ENCODE assay signal across 10 mouse cellular contexts in genomic region chr1:151040945-151041649, GRCm38 (mm10). TPM values are rescaled to one million over a fixed set of nuclear protein-coding genes. Genes with fewer than 3 reads are reported as not detected.
DNase-seq lines count a peak whose midpoint lies in the region; ATAC-seq lines count a peak whose summit lies in the region.
"Had no signal": no experiment of that assay in that cellular context is flagged by ENCODE, and none has a peak within 500 bp of the region (broad histone marks: within the 10 kb centered on the region; RNA-seq: fewer than 3 reads in every experiment).

No protein-coding gene starts in this region.

- no peak overlapping the region; the same call in 1 of the 2 replicates for H3K27ac ChIP-seq in embryonic facial prominence, embryonic 13.5 days
- no peak overlapping the region; the same call in 1 of the 2 replicates for H3K27ac ChIP-seq in embryonic facial prominence, embryonic 10.5 days (replicated peaks)
- no peak overlapping the region for H3K27ac ChIP-seq in embryonic facial prominence, embryonic 15.5 days (replicated peaks)
- H3K27ac ChIP-seq in kidney, embryonic 16.5 days (ENCODE audit: low read length), result peak overlapping the region; percentile 80
- no peak overlapping the region for H3K27ac ChIP-seq in macrophage
- H3K27ac ChIP-seq: midbrain, embryonic 15.5 days had no signal

- no peaks in the 10 kb centered on the region for H3K36me3 ChIP-seq in embryonic facial prominence, embryonic 13.5 days
- H3K36me3 ChIP-seq in embryonic facial prominence, embryonic 10.5 days (replicated peaks), result no peaks in the 10 kb centered on the region
- no peaks in the 10 kb centered on the region for H3K36me3 ChIP-seq in embryonic facial prominence, embryonic 15.5 days
- no peaks in the 10 kb centered on the region for H3K36me3 ChIP-seq in kidney, embryonic 16.5 days (ENCODE audit: insufficient read depth, low read length)
- H3K36me3 ChIP-seq in macrophage (ENCODE audit: inconsistent target), result no peaks in the 10 kb centered on the region
- H3K36me3 ChIP-seq: midbrain, embryonic 15.5 days had no signal

- no peaks in the 10 kb centered on the region for H3K79me2 ChIP-seq in macrophage (ENCODE audit: inconsistent target)

- H3K4me1 ChIP-seq in embryonic facial prominence, embryonic 13.5 days, result peaks cover 14% of the 10 kb centered on the region
- peaks cover 51% of the 10 kb centered on the region for H3K4me1 ChIP-seq in embryonic facial prominence, embryonic 10.5 days
- H3K4me1 ChIP-seq in embryonic facial prominence, embryonic 15.5 days, result 0 out of 2 replicates have a peak, but pooled peaks cover 5% of the 10 kb centered on the region
- H3K4me1 ChIP-seq in kidney, embryonic 16.5 days (ENCODE audit: insufficient read depth, low read length), result peaks cover 23% of the 10 kb centered on the region
- H3K4me1 ChIP-seq: midbrain, embryonic 15.5 days had no signal

- no peak for DNase-seq in embryonic facial prominence, embryonic 10.5 days (ENCODE audit: low spot score)
- DNase-seq in left cerebral cortex, postnatal 25 days (ENCODE audit: low spot score in 2 of 2), result no peak
- DNase-seq in left cerebral cortex, adult 11 months (ENCODE audit: low spot score), result no peak
- no peak for DNase-seq in layer of hippocampus, postnatal 14 days (ENCODE audit: low spot score in 2 of 2)
- DNase-seq: gastrocnemius, postnatal 10 days had no signal

- no peaks in the 10 kb centered on the region for H3K27me3 ChIP-seq in embryonic facial prominence, embryonic 13.5 days
- H3K27me3 ChIP-seq in embryonic facial prominence, embryonic 10.5 days (replicated peaks; ENCODE audit: low read depth, poor library complexity, severe bottlenecking), result 0 out of 2 replicates have a peak, but pooled peaks cover 3% of the 10 kb centered on the region
- H3K27me3 ChIP-seq in embryonic facial prominence, embryonic 15.5 days, result no peaks in the 10 kb centered on the region
- H3K27me3 ChIP-seq in kidney, embryonic 16.5 days (ENCODE audit: insufficient read depth, low read length), result no peaks in the 10 kb centered on the region
- H3K27me3 ChIP-seq: midbrain, embryonic 15.5 days had no signal

- WGBS in embryonic facial prominence, embryonic 13.5 days, result 54% methylated on average over 18 of the region's 18 CpGs
- 55% methylated on average over 18 of the region's 18 CpGs for WGBS in embryonic facial prominence, embryonic 10.5 days
- whole genome bisulfite sequencing in embryonic facial prominence, embryonic 15.5 days, result 54% methylated on average over 18 of the region's 18 CpGs
- WGBS in kidney, embryonic 16.5 days, result 14% methylated on average over 18 of the region's 18 CpGs
- WGBS in macrophage (ENCODE audit: missing documents), result 44% methylated on average over 18 of the region's 18 CpGs

- H3K9me3 ChIP-seq in embryonic facial prominence, embryonic 13.5 days, result no peaks in the 10 kb centered on the region
- no peaks in the 10 kb centered on the region for H3K9me3 ChIP-seq in embryonic facial prominence, embryonic 10.5 days
- H3K9me3 ChIP-seq in embryonic facial prominence, embryonic 15.5 days (replicated peaks), result no peaks in the 10 kb centered on the region
- no peaks in the 10 kb centered on the region for H3K9me3 ChIP-seq in kidney, embryonic 16.5 days (ENCODE audit: low read length)
- H3K9me3 ChIP-seq: midbrain, embryonic 15.5 days had no signal

- intact Hi-C loops in left cerebral cortex, postnatal 25 days (cut with DNase I), result no loop called here

- peak overlapping the region; percentile 12 for H3K4me2 ChIP-seq in embryonic facial prominence, embryonic 13.5 days
- H3K4me2 ChIP-seq in embryonic facial prominence, embryonic 15.5 days (replicated peaks), result 0 out of 2 replicates have a peak overlapping the region, but pooled peaks have one; percentile 9
- peak overlapping the region; percentile 34 for H3K4me2 ChIP-seq in kidney, embryonic 16.5 days (replicated peaks; ENCODE audit: low read depth, low read length)
- H3K4me2 ChIP-seq: midbrain, embryonic 15.5 days had no signal

- no peak for ATAC-seq in embryonic facial prominence, embryonic 13.5 days (ENCODE audit: insufficient number of reproducible peaks, insufficient read depth, low FRiP score, low TSS enrichment, low read depth)
- ATAC-seq in embryonic facial prominence, embryonic 15.5 days (ENCODE audit: insufficient number of reproducible peaks, low FRiP score, low TSS enrichment, low read depth), result no peak
- ATAC-seq in kidney, embryonic 16.5 days (ENCODE audit: low FRiP score, low TSS enrichment), result peak; percentile 85
- ATAC-seq: midbrain, embryonic 15.5 days had no signal

- no peak overlapping the region for H3K9ac ChIP-seq in embryonic facial prominence, embryonic 13.5 days
- no peak overlapping the region for H3K9ac ChIP-seq in embryonic facial prominence, embryonic 15.5 days
- H3K9ac ChIP-seq in kidney, embryonic 16.5 days (replicated peaks; ENCODE audit: low read length), result no peak overlapping the region; the same call in 1 of the 2 replicates
- H3K9ac ChIP-seq: midbrain, embryonic 15.5 days had no signal

- no peak overlapping the region for H3K4me3 ChIP-seq in embryonic facial prominence, embryonic 13.5 days
- H3K4me3 ChIP-seq in embryonic facial prominence, embryonic 10.5 days, result no peak overlapping the region
- H3K4me3 ChIP-seq in embryonic facial prominence, embryonic 15.5 days (replicated peaks), result no peak overlapping the region
- peak overlapping the region; percentile 1; the same call in 1 of the 2 replicates for H3K4me3 ChIP-seq in kidney, embryonic 16.5 days (ENCODE audit: low read length)
- H3K4me3 ChIP-seq in macrophage (ENCODE audit: inconsistent target), result peak overlapping the region; percentile 5; the same call in 1 of the 2 replicates
- H3K4me3 ChIP-seq: midbrain, embryonic 15.5 days had no signal

RNA-seq across cellular contexts. Expression of gene Hmcn1, which starts 47.9 kb away (rescaled TPM):
- polyA plus RNA-seq in embryonic facial prominence, embryonic 13.5 days (2015; fragmentation: Nextera tagmentation; extraction: Ambion mirVana), result 38.5 and 39.3 TPM in 2 replicates
- polyA plus RNA-seq in embryonic facial prominence, embryonic 10.5 days (2016; fragmentation: Nextera tagmentation; extraction: Ambion mirVana), result 15.3 and 19.0 TPM in 2 replicates
- polyA plus RNA-seq in embryonic facial prominence, embryonic 15.5 days (2015; fragmentation: Nextera tagmentation; extraction: Ambion mirVana), result 26.4 and 27.2 TPM in 2 replicates
- 21.9 and 23.6 TPM in 2 replicates for polyA plus RNA-seq in kidney, embryonic 16.5 days (2015; fragmentation: Nextera tagmentation; extraction: Ambion mirVana)
- 1 to 10 TPM in 2 of 26 experiments, under 1 TPM in 13, not detected in 11; 0.03 to 2.5 (median 0.07) TPM for total RNA-seq in macrophage (2018; cell fraction: chromatin; rRNA removed)
- total RNA-seq in macrophage (2018; cell fraction: cytosol; rRNA removed), result under 1 TPM in 6 of 26 experiments, not detected in 20; under 0.01 to 0.23 (median under 0.01) TPM
- under 1 TPM in 13 of 26 experiments, not detected in 13; under 0.01 to 0.34 (median 0.12) TPM for total RNA-seq in macrophage (2018; cell fraction: nucleus; rRNA removed)
- not detected in 3 replicates for polyA plus RNA-seq in macrophage (2018)
- total RNA-seq in left cerebral cortex, postnatal 25 days (2021), result 1 to 10 TPM; 2.1 to 3.9 TPM
- total RNA-seq in layer of hippocampus, postnatal 14 days (2021), result 1 to 10 TPM; 5.8 to 5.9 TPM

Comparison
In these comparisons a context has a peak if more than half of its experiments do, and no peak if none do; other contexts are left out.
1. H3K4me3 ChIP-seq: peak in kidney, embryonic 16.5 days (single experiment) and macrophage (single experiment); none in embryonic facial prominence, embryonic 13.5 days (single experiment), embryonic facial prominence, embryonic 10.5 days (single experiment) and embryonic facial prominence, embryonic 15.5 days (single experiment).
2. RNA of gene Hmcn1, which starts 47.9 kb away (polyA plus RNA-seq): 38.5 to 39.3 TPM in embryonic facial prominence, embryonic 13.5 days, 26.4 to 27.2 TPM in embryonic facial prominence, embryonic 15.5 days, 21.9 to 23.6 TPM in kidney, embryonic 16.5 days and 15.3 to 19.0 TPM in embryonic facial prominence, embryonic 10.5 days; not detected in macrophage; every median in the first group is over 10 times any median in the second.
3. Peak in every context shown above with its lines, with median percentiles within 50 percentile points of each other: H3K4me2 ChIP-seq.